Mouse (Mus musculus) v-Abl transformed pro-B cells (cell line): ENCODE measurements at regions not wholly inside any gene's neighbourhood (a gene's known extent, or its start where the extent isn't known, plus 50 kb on each side); places are given as distances from the start of the nearest gene placed in this dataset.

ENCODE experiments used
- in situ Hi-C, 2 experiments: fragments of 400-800 bp; cut with MboI; formaldehyde crosslinking; loops; one replicate each; pipeline ENCODE4 v1.15.1; 2025; ENCODE audit not compliant: unreplicated experiment in 2 of 2

DNA sequence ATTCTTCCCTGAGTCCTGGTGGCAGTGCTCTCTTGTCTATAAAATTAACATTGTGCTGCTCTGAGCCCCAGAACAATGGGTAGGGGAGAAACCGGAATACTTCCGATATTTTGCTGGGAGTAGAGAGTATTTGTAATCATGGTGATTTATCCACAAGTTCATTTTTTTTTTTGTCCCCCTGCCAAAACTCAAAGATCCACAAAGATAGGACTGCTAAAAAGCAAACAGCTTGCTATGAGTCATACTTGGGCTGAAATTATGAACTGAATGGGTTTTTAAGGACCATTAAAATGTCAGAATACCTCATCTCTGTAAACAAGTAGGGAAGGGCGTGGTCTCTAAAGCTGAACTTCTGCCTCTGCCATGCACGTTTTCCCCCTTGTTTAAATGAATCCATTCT, 476.3 kb downstream of the Tmem132b start:
- in situ Hi-C loops = no loop called here

DNA sequence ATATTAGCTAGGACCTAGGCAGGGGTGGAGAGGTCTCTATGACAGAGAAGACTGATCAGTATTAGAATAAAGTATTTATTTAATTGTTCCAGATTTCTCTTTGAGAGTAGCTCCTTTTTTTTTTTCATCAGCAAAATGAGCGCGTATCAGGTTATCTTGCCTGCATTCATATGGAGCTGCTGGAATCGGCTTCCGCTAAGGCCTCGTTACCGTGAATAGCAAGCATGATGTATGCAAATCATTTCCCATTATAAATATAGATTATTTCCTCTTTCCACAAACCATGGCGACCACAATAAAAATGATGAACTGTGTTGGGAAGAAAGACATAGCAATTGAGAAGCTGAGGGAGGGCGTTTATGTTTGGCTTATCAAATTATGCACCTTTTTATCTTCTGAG, 476.7 kb downstream of the Tmem132b start:
- in situ Hi-C loops = no loop called here

DNA sequence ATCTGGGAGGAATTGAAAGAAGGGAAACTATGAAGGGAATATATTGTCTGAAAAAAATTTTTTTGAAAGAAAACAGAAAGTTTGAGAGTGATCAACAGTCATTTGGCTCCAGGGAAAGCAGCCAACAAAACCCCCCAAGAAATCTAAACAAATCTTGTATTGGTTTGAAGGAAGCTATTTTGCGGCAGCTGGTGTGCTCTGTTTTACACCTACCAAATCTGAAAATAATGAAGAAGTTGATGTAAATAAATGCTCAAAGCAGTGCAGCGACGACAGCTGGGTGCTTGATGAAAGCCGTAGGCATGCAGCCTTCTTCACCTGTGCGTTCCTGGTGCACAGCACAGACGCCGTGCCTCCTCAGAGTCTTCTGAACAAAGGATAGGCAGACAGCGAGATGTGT, 488.2 kb downstream of the Tmem132b start:
- in situ Hi-C loops = no loop called here

DNA sequence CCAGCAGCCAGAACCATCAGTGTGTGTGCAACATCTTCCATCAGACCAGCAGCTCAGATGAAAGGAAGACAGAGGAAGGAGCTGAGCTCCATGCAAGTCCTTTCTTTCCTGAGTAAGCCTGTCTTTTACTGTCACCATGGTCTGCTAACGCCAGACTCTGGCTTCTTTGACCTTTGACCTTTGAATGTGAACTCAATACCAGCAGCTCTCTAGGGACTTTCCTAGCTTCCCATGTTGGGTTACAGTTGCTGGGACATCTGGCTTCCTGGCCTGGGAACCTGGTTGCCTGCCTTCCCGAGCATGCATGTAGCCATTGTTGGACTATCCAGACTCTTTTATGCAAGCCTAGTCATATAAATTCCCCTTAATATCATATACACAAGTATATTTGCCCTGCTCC, 492.3 kb downstream of the Tmem132b start:
- in situ Hi-C loops = no loop called here

DNA sequence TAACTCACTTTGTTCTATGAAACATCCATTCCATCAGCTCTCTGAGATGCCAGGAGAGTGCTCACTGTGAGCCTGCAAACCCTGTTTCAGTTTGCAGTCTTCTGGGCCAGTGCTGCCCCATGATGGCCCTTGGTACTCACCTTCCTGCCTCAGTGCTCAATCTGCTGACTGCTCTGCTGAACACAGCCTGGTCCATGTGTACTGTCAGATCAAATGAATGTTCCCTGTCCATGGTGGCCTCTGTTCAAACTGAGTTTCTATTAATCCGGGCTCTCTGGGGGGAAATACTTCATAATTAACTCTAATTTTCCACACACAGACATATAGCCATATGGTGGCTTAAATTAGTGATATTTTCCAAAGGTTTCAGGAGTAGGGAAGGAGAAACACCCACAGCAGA, 503.3 kb downstream of the Tmem132b start:
- in situ Hi-C loops = no loop called here

DNA sequence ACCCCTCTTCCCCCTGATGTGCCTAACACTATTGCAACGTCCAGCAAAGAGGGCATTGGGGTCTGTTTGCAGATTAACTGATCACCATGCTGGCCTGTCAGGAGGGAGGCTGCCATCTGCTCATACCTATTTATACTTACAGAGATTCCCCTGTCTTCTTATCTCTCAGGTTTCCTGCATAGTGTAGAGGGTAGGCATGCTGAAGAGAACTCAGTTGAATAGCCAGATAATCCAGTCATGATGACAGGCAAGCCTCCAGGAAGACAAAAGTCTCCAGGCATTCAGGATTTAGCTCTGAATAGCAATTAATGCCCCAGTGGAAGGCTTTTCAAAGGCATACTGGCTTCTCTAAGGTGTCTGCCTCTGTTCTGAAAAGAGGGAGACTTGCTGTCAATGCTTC, 505.1 kb downstream of the Tmem132b start:
- in situ Hi-C loops = no loop called here

DNA sequence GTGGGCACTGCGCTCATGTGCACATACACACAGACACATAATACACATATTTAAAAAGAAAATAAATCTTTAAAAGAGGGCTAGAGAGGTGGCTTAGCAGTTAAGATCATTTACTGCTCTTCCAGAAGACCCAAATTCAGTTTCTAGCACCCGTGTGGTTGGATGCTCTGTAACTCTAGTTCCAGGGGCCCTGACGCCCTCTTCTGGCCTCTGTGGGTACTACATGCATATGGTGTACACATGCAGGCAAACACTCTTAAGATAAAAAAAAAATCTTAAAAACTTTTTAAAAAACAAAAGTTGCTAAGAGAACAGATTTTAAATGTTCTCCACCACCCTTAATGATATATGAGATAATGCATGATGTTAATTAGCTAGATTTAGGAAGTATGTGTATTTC, 514.2 kb downstream of the Tmem132b start:
- in situ Hi-C loops = no loop called here

DNA sequence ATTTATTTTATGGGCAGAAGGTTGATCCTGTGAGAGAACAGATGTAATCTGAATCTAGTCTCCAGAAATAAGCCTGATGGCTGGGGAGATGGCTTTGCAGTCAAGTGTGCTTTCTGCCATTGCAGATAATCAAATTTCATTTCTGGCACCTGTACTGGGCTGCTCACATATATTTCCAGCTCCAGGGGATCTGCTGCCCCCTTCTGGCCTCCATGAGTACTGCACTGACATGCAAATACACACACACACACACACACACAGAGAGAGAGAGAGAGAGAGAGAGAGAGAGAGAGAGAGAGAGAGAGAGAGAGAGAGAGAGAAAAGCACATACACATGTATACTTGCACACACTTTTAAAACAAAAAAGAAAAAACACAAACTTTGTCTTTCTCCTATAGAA, 532.1 kb downstream of the Tmem132b start:
- in situ Hi-C loops = no loop called here

DNA sequence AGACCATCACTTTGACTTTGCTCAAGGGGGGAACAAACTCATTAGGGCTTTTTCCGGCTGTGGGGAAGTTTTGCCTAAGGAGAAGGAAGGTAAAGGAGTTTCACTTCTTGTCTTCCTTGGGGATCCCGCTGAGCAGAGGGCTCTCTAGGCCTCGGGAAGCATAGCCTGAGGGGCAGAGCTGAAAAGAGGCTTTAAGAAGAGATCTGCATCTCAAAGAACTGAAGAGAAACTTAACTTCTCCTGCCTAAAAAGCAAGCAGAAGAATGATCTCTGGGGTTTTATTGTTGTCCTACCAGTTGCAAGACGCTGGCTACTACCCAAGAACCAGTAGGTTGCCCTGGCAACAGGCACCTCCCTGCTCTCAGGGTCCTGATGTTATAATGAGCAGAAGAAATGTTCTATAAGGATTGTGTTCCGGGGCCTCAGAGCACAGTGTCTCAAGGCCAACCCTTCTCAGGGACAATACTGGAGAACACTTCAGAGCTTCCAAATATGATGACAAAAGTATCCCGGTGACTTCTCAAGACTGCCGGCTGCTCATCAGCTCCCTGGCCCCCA, 547.8 kb downstream of the Tmem132b start:
- in situ Hi-C loops = no loop called here

DNA sequence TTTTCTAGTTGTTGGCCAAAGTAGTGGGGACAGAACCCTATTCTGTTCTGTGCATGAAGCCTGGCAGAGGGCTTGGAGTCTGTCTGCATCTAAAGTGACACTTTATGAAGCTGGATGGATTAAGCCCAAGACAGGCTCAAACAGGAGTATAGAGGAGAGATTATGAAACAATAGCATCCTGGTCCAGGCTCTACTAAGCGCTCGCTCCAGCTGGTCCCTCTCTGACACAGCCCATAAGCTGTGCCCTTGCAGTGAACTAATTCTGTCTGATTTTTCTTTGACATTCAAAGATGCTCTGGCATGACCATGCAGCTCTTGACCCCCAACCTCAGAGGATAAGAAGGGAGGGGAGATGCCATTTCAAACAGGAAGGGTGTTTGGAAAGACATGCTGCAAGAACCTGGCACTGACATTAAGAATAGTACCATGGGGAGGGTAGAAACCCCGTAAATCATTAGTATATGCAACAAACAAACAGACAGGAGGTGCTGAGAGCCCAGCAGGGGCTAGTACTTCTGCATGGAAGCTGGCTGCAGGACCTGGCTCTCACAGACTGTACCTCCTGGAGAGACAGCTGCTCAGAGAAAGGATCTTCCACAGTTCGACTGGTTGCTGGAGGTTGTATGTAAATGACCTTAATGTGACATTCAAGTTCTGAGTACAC, 556.8 kb downstream of the Tmem132b start:
- in situ Hi-C loops = no loop called here

DNA sequence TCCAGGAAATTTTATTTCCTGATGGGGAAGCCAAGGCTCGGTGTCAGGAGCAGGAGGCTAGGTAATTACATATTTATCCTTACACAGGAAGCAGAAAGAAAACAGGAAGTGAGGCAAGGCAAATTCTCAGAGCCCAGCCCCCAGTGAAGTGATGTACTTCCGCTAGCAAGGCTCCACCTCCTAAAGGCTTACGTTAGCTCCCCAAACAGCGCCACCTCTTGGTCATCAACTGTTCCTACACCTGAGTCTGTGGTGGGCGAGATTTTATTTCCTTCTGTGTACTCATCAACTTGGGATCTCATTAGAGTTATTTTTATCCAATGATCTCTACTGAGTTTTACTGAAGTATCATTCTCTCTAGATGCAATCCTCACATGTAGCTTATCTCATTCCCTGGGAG, 561.6 kb downstream of the Tmem132b start:
- in situ Hi-C loops = no loop called here

DNA sequence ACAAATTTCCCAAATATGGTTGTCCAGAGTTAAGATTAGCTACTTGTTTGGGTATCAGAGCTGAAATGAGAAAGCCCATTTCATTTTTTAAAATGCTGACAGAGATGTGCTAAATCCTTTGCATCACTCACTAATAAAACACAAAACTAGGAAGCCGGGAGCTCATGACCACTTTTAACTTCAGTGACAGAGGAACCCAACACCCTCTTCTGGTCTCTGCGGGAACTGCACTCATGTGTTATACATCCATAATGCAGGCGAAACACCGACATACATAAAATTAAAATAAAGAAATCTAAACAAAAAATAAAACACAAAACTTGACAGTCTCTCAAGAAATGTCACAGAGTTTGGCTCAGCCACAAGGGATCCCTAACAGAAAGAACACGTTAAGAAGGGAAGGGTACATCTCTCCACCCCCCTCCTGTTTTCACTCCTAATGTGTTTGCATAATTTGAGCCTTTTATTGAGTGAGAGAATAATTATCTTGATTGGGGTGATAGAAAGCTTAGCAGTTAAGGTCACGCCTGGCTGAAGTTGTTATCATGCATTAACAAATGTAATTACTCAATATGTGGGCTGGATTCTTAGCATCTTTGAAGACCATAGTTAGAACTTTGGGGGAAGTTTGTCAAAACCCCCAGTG, 565.2 kb downstream of the Tmem132b start:
- in situ Hi-C loops = no loop called here

DNA sequence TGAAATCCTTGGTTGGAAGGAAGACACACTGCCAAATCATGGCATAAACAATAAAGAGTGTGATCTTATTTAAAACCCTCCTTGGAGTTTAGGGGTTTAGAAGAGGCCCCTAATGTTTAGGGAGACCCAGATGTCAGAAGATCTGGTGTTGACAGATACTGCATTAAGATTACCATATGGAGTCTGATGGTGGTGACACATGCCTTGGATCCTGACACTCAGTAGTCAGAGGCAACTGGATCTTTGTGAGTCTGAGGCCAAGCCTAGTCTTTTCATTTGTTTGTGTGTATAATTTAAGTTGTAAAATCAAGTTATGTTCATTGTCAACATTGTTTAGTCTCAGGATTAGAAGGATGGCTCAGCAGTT, 565.7 kb downstream of the Tmem132b start:
- in situ Hi-C loops = no loop called here

DNA sequence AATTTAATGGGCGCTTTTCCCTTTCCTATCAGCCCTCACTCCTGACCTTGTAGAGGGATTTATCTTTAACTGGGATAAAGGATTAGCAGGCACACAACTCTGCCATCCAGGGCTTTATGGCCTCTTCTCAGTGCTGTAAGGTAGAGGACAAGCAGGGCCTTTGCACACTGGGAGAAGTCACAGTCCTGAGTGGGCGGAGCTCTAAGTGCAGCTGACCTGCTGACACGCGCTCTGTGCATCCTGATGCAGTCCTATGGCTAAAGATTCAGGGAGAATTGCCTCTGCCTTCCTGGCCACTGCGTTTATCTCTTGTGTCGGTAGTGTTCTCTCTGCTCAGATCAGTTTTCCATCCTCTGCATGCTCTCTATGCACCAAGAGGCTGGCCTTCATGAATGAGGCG, 566.9 kb downstream of the Tmem132b start:
- in situ Hi-C loops = no loop called here

DNA sequence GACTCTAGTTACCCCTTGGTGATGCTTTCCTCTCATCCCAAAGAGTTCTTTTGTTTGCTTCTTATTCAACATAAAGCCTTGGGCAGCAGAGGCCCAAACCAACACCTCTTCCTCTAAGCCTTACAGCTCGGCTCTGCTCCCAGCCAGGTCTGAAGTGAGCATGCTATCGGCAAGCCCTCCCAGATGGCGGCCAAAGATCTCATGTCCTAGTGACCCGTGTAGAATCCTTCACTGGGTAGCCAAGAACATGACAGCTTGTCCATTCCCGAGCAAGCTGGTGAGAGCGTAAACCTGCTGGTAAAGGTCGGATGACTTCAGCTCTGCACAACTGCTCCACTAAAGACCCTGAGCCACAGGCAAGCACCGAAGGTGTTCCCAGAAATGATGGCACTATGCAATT, 568.4 kb downstream of the Tmem132b start:
- in situ Hi-C loops = no loop called here

DNA sequence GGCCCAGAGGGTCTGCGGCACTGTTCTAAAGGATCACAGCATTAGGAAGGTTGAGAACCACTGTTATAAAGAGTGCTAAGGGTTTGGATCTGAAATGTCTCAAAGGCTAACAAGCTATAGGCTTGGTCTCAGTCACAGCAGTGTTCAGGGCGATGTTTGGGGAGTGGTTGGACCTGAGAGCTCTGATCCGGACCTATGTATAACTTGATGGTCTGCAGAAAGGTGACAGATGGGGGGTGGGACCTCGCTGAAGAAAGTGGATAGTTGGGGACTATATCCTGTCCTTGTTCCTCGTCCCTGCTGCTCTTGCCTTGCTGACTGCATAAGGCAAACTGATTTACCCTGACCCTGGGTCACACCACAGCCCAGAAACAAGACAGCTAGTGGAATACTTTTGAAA, 572.9 kb downstream of the Tmem132b start:
- in situ Hi-C loops = no loop called here

DNA sequence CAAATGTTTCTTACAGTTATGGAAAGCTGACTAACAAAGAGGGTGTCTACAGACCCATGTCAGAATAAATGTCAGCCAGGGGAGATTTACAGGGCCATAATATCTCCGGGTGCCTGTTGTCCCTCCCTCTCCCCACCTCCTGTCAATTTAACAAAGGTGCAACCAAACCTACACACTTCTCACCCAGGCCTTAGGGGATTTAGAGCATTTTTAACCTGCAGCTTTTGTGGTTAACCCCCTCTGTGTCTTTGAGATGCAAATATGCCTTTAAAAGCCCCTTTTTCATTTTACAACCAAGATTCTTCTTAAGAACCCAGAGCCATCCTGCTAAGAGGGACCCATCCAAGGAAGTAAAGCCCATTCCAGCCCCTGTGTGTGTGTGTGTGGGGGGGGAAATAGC, 573.3 kb downstream of the Tmem132b start:
- in situ Hi-C loops = no loop called here

DNA sequence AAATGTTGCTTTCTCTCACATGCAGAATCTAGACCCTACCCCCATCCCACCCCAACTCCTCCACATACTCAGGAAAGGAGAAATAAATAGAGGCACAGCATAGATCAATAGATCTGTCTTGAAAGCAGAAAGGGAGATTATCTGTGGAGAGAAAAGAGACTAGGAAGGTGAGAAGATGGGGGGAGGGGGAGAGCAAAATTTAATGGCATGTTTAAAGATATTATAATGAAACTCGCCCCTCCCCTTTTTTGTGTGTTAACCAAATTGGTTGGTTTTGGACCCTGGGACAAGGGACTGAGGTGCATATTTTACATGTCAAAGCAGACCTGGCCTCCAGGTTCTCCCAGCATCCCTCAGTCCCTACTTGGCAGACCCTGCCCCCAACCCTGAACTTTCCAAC, 573.9 kb downstream of the Tmem132b start:
- in situ Hi-C loops = no loop called here

DNA sequence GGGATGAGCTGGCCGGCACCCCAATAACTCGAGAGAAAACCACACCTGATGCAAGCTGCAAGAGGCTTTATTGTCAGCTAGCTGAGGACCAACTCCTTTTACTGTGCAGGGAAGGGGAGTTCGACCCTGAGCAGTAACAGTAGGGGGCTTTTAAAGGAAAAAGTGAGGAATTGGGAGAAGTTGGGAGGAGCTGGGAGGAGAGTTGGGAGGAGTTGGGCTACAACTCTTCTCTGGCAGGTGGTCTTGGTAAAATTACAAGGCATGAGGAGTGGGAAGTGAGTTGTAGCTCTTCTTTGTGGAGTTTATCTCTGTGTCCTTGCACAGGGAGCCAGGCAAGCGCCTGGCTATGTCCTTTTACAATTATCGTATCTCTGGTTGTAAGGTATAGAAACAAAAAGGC, 575.4 kb downstream of the Tmem132b start:
- in situ Hi-C loops = no loop called here

DNA sequence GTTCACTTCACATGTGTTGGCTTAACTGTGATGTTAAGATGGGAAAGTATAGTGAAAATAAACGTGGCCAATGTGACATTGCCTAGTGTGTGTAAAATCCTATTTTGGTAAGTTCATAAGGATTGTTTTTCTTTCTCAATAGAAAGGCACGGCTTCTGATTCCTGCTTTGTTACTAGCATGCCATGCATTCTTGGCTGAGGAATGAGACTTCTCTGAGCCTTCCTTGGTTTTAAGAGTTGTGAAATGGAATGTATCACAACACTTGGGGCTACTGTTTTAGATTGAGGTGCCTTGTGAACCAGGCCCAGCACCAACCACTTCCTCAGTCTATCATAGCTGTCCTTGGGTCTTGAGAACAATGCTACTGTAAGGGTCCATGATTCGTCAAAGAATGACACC, 577.3 kb downstream of the Tmem132b start:
- in situ Hi-C loops = no loop called here

DNA sequence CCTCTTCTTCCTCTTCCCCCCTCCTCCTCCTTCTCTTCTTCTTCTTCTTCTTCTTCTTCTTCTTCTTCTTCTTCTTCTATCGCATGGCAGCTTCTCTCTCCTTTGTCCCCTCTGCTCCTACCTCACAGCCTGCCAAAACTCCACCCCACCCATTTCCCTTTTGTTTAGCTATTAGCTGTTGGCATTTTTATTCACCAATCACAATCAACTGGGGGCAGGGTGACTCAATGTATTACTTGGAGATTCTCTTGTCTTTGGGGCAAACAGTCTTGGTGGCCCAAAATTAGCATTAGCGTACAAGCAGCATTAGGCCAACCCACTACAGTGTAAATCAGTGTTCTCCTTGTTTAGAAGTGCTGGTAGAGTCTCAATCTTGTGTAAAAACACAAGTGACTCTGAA, 585.7 kb downstream of the Tmem132b start:
- in situ Hi-C loops = no loop called here

DNA sequence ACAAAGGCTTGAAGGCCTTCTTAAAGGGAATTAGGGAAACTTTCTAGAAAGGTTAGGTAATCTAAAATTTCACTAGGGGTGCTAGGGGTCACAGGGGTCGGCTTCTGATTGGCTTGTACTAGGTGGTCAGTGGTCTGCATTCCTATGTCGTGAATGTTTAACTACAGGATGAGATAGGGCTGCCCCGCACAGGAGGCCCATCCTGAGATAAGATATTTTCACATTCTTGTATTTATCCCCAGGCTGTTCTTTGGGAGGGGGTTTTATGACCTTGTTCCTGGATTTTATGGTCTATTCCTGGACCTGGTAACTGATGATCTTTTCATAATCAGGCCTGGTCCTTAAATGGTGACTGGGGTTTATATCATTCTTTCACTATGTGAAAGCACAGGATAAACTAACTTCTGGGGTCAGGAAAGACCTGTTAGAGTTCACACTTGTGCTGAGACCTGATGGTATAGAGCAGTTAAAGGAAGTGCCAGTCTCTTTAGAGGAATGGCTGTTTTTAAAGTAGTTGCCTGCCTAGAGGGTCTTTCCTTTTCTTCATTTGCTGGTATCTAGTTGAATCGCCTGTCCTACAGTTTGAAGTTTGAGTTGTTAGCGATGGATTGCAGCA, 586.4 kb downstream of the Tmem132b start:
- in situ Hi-C loops = no loop called here
